Mouse (Mus musculus): ENCODE measurements at regions not wholly inside any gene's neighbourhood (a gene's known extent, or its start where the extent isn't known, plus 50 kb on each side); places are given as distances from the start of the nearest gene placed in this dataset.
A peak's percentile ranks its signal among the peaks of the same experiment; 100 is the strongest.

GRCm38 (mm10) chr6:143412721-143413120, 245.7 kb downstream of the Etnk1 start:
- ATAC-seq (replicated peaks in 1 of 2; ENCODE audit: insufficient read depth in 1 of 2, low FRiP score in 2 of 2, low TSS enrichment in 1 of 2, low read depth in 1 of 2, poor library complexity in 2 of 2, severe bottlenecking in 2 of 2) = no peak

GRCm38 (mm10) chr6:143414590-143415382, 247.8 kb downstream of the Etnk1 start:
- no peak for ATAC-seq (replicated peaks in 1 of 2; ENCODE audit: insufficient read depth in 1 of 2, low FRiP score in 2 of 2, low TSS enrichment in 1 of 2, low read depth in 1 of 2, poor library complexity in 2 of 2, severe bottlenecking in 2 of 2)

- ATAC-seq (replicated peaks in 1 of 2; ENCODE audit: insufficient read depth in 1 of 2, low FRiP score in 2 of 2, low TSS enrichment in 1 of 2, low read depth in 1 of 2, poor library complexity in 2 of 2, severe bottlenecking in 2 of 2) = no peak
Measured at GRCm38 (mm10) chr6:143415383-143415778, 248.4 kb downstream of the Etnk1 start.

GRCm38 (mm10) chr6:143419872-143420271, 252.9 kb downstream of the Etnk1 start:
- ATAC-seq (replicated peaks in 1 of 2; ENCODE audit: insufficient read depth in 1 of 2, low FRiP score in 2 of 2, low TSS enrichment in 1 of 2, low read depth in 1 of 2, poor library complexity in 2 of 2, severe bottlenecking in 2 of 2) = no peak

- ATAC-seq (replicated peaks in 1 of 2; ENCODE audit: insufficient read depth in 1 of 2, low FRiP score in 2 of 2, low TSS enrichment in 1 of 2, low read depth in 1 of 2, poor library complexity in 2 of 2, severe bottlenecking in 2 of 2) = no peak
Measured at GRCm38 (mm10) chr6:143423026-143423425, 256.0 kb downstream of the Etnk1 start.

GRCm38 (mm10) chr6:143425182-143425829, 258.3 kb downstream of the Etnk1 start:
- ATAC-seq (replicated peaks in 1 of 2; ENCODE audit: insufficient read depth in 1 of 2, low FRiP score in 2 of 2, low TSS enrichment in 1 of 2, low read depth in 1 of 2, poor library complexity in 2 of 2, severe bottlenecking in 2 of 2) = peak in 1 of 2 experiments; percentile 17; a peak in 1 of 4 replicates

GRCm38 (mm10) chr6:143431896-143432450, 265.0 kb downstream of the Etnk1 start:
- no peak for ATAC-seq (replicated peaks in 1 of 2; ENCODE audit: insufficient read depth in 1 of 2, low FRiP score in 2 of 2, low TSS enrichment in 1 of 2, low read depth in 1 of 2, poor library complexity in 2 of 2, severe bottlenecking in 2 of 2)

- no peak for ATAC-seq (replicated peaks in 1 of 2; ENCODE audit: insufficient read depth in 1 of 2, low FRiP score in 2 of 2, low TSS enrichment in 1 of 2, low read depth in 1 of 2, poor library complexity in 2 of 2, severe bottlenecking in 2 of 2)
Measured at GRCm38 (mm10) chr6:143437367-143438271, 270.6 kb downstream of the Etnk1 start.

GRCm38 (mm10) chr6:143438272-143438591, 271.2 kb downstream of the Etnk1 start:
- no peak for ATAC-seq (replicated peaks in 1 of 2; ENCODE audit: insufficient read depth in 1 of 2, low FRiP score in 2 of 2, low TSS enrichment in 1 of 2, low read depth in 1 of 2, poor library complexity in 2 of 2, severe bottlenecking in 2 of 2)

- no peak for ATAC-seq (replicated peaks in 1 of 2; ENCODE audit: insufficient read depth in 1 of 2, low FRiP score in 2 of 2, low TSS enrichment in 1 of 2, low read depth in 1 of 2, poor library complexity in 2 of 2, severe bottlenecking in 2 of 2)
Measured at GRCm38 (mm10) chr6:143439484-143439883, 272.5 kb downstream of the Etnk1 start.

- ATAC-seq (replicated peaks in 1 of 2; ENCODE audit: insufficient read depth in 1 of 2, low FRiP score in 2 of 2, low TSS enrichment in 1 of 2, low read depth in 1 of 2, poor library complexity in 2 of 2, severe bottlenecking in 2 of 2) = peak in 1 of 2 experiments; percentile 74; a peak in 2 of 4 replicates
Measured at GRCm38 (mm10) chr6:143440237-143440950, 273.4 kb downstream of the Etnk1 start.

- no peak for ATAC-seq (replicated peaks in 1 of 2; ENCODE audit: insufficient read depth in 1 of 2, low FRiP score in 2 of 2, low TSS enrichment in 1 of 2, low read depth in 1 of 2, poor library complexity in 2 of 2, severe bottlenecking in 2 of 2)
Measured at GRCm38 (mm10) chr6:143442361-143442760, 275.3 kb downstream of the Etnk1 start.

GRCm38 (mm10) chr6:143443446-143443845, 276.4 kb downstream of the Etnk1 start:
- ATAC-seq (replicated peaks in 1 of 2; ENCODE audit: insufficient read depth in 1 of 2, low FRiP score in 2 of 2, low TSS enrichment in 1 of 2, low read depth in 1 of 2, poor library complexity in 2 of 2, severe bottlenecking in 2 of 2) = no peak

- ATAC-seq (replicated peaks in 1 of 2; ENCODE audit: insufficient read depth in 1 of 2, low FRiP score in 2 of 2, low TSS enrichment in 1 of 2, low read depth in 1 of 2, poor library complexity in 2 of 2, severe bottlenecking in 2 of 2) = no peak
Measured at GRCm38 (mm10) chr6:143444782-143445181, 277.8 kb downstream of the Etnk1 start.

- no peak; a peak in 2 of 4 replicates for ATAC-seq (replicated peaks in 1 of 2; ENCODE audit: insufficient read depth in 1 of 2, low FRiP score in 2 of 2, low TSS enrichment in 1 of 2, low read depth in 1 of 2, poor library complexity in 2 of 2, severe bottlenecking in 2 of 2)
Measured at GRCm38 (mm10) chr6:143445834-143446552, 279.0 kb downstream of the Etnk1 start.

GRCm38 (mm10) chr6:143447060-143447459, 280.0 kb downstream of the Etnk1 start:
- ATAC-seq (replicated peaks in 1 of 2; ENCODE audit: insufficient read depth in 1 of 2, low FRiP score in 2 of 2, low TSS enrichment in 1 of 2, low read depth in 1 of 2, poor library complexity in 2 of 2, severe bottlenecking in 2 of 2) = no peak
